In the genomic region with DNA sequence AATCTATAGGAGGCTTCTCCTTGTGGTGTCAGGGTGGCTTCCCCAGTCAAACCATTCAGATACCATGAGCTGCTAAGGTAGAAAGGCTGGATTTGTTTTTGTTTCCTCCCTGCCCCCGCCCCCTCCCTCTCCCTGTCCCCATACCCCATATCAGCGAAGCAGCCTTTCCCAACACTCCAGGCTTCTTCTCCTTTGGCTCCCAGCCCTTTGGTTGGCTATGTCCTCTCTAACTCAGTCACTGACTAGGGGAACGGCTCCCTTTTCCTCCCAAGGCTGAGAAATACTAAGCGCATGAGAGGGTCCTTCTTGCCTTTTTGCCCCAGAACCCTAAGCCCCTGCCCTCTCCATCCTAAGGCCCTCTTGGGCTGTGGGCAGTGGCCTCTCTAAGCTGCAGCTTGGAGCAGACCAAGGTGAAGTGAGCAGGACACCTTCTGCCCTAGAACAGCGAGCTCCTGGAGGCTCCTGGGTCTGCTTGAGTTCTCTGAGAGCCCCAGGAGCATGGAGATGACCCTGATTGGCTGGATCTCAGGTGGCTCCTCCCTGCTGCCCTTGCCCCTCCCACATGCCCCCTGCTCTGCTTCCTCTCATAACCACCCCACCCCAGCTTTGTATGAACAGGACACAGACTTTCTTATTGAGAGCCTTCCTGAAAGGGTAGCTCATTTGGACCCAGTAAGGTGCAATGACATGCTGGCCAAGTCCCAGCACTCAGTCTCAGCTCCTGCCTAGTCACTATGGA, we compare ENCODE assay signal across 22 mouse cellular contexts.
DNase-seq lines count a peak whose midpoint lies in the region; ATAC-seq and TF ChIP-seq lines count a peak whose summit lies in the region.
"Had no signal": no experiment of that assay in that cellular context is flagged by ENCODE, and none has a peak within 500 bp of the region (broad histone marks: within the 10 kb centered on the region; RNA-seq: fewer than 3 reads in every experiment).

No protein-coding gene starts in this region.

- H3K4me2 ChIP-seq in heart, embryonic 14.5 days (ENCODE audit: low read length) = no peak overlapping the region
- no peak overlapping the region for H3K4me2 ChIP-seq in heart, embryonic 11.5 days
- H3K4me2 ChIP-seq in forebrain, embryonic 16.5 days (ENCODE audit: low read length) = no peak overlapping the region
- no peak overlapping the region for H3K4me2 ChIP-seq in midbrain, embryonic 13.5 days (replicated peaks)
- H3K4me2 ChIP-seq: heart, embryonic 13.5 days; hindbrain, embryonic 14.5 days; neural tube, embryonic 15.5 days had no signal

- TF ChIP-seq CTCF in E14TG2a.4 (conservative IDR thresholded peaks at IDR 0.05; ENCODE audit: low read length) = no peak

- H3K4me1 ChIP-seq in heart, embryonic 14.5 days (ENCODE audit: control insufficient read depth in 2 of 2, insufficient read depth in 2 of 2, low read length in 2 of 2) = 0 out of 4 replicates have a peak, but pooled peaks cover 0 to 2% of the 10 kb centered on the region in 2 experiments
- H3K4me1 ChIP-seq in heart, embryonic 11.5 days (ENCODE audit: control insufficient read depth, insufficient read depth, low read length) = no peaks in the 10 kb centered on the region
- peaks cover 47% of the 10 kb centered on the region for H3K4me1 ChIP-seq in E14TG2a.4 (replicated peaks; ENCODE audit: low read depth, low read length)
- peaks cover 30% of the 10 kb centered on the region for H3K4me1 ChIP-seq in forebrain, embryonic 16.5 days (replicated peaks; ENCODE audit: control insufficient read depth, insufficient read depth, low read length)
- peaks cover 38% of the 10 kb centered on the region for H3K4me1 ChIP-seq in midbrain, embryonic 13.5 days (replicated peaks)
- H3K4me1 ChIP-seq: heart, embryonic 13.5 days had no signal

- no peak overlapping the region for H3K9ac ChIP-seq in heart, embryonic 14.5 days (ENCODE audit: low read length)
- no peak overlapping the region for H3K9ac ChIP-seq in heart, embryonic 11.5 days (ENCODE audit: low read depth, low read length)
- H3K9ac ChIP-seq in forebrain, embryonic 16.5 days (replicated peaks; ENCODE audit: low read depth, low read length) = no peak overlapping the region
- no peak overlapping the region for H3K9ac ChIP-seq in midbrain, embryonic 13.5 days (replicated peaks)
- H3K9ac ChIP-seq: heart, embryonic 13.5 days; hindbrain, embryonic 14.5 days; neural tube, embryonic 15.5 days had no signal

- peak; percentile 70 for DNase-seq in R1 (ENCODE audit: low read depth, low spot score)
- no peak for DNase-seq in ovary, postnatal 10 days (ENCODE audit: low spot score)
- DNase-seq in gastrocnemius, adult 8-10 months (ENCODE audit: low spot score in 2 of 2) = no peak
- DNase-seq: adrenal gland, postnatal 25 days; cerebellum, adult 18-20 months; cerebellum, postnatal 36 days; gastrocnemius, postnatal 10 days; kidney, adult 8-10 months; kidney, postnatal 36 days; left cerebral cortex, postnatal 4 days; liver had no signal

- 62% methylated on average over 5 of the region's 5 CpGs for whole genome bisulfite sequencing in heart, embryonic 14.5 days
- WGBS in heart, embryonic 11.5 days (ENCODE audit: insufficient replicate concordance) = 68% methylated on average over 5 of the region's 5 CpGs
- WGBS in forebrain, embryonic 16.5 days = 69% methylated on average over 5 of the region's 5 CpGs
- WGBS in midbrain, embryonic 13.5 days = 77% methylated on average over 5 of the region's 5 CpGs

- H3K36me3 ChIP-seq in heart, embryonic 14.5 days (ENCODE audit: control insufficient read depth, insufficient read depth, low read length) = no peaks in the 10 kb centered on the region
- no peaks in the 10 kb centered on the region for H3K36me3 ChIP-seq in heart, embryonic 11.5 days (ENCODE audit: control insufficient read depth, insufficient read depth, low read length)
- H3K36me3 ChIP-seq in E14TG2a.4 (ENCODE audit: insufficient read depth, low read length) = no peaks in the 10 kb centered on the region
- no peaks in the 10 kb centered on the region for H3K36me3 ChIP-seq in forebrain, embryonic 16.5 days (ENCODE audit: control insufficient read depth, insufficient read depth)
- H3K36me3 ChIP-seq in midbrain, embryonic 13.5 days = no peaks in the 10 kb centered on the region
- H3K36me3 ChIP-seq: neural tube, embryonic 15.5 days had no signal

- 0 out of 2 replicates have a peak, but pooled peaks have one; percentile 8 for ATAC-seq in heart, embryonic 14.5 days (ENCODE audit: insufficient number of reproducible peaks, insufficient read depth, low FRiP score, low read depth)
- ATAC-seq in heart, embryonic 11.5 days (replicated peaks; ENCODE audit: insufficient number of reproducible peaks, low FRiP score, low TSS enrichment) = no peak
- 0 out of 2 replicates have a peak, but pooled peaks have one; percentile 19 for ATAC-seq in forebrain, embryonic 16.5 days
- ATAC-seq in midbrain, embryonic 13.5 days = no peak
- ATAC-seq: activated CD4-positive, CD25-positive, alpha-beta regulatory T cell, adult 4 months; lung, postnatal 0 days; midbrain, embryonic 16.5 days had no signal

- no peak overlapping the region for H3K4me3 ChIP-seq in heart, embryonic 14.5 days (ENCODE audit: control insufficient read depth in 1 of 2, insufficient read depth in 1 of 2, low read depth in 1 of 2, low read length in 2 of 2)
- H3K4me3 ChIP-seq in heart, embryonic 11.5 days (ENCODE audit: low read depth, low read length) = no peak overlapping the region
- H3K4me3 ChIP-seq in E14TG2a.4 (replicated peaks; ENCODE audit: low read length) = peak overlapping the region; percentile 65
- H3K4me3 ChIP-seq in forebrain, embryonic 16.5 days (replicated peaks; ENCODE audit: low read length) = no peak overlapping the region
- no peak overlapping the region for H3K4me3 ChIP-seq in midbrain, embryonic 13.5 days (replicated peaks)
- H3K4me3 ChIP-seq: heart, embryonic 13.5 days; neural tube, embryonic 15.5 days had no signal

- H3K27me3 ChIP-seq in heart, embryonic 14.5 days (ENCODE audit: control insufficient read depth, insufficient read depth, low read length) = no peaks in the 10 kb centered on the region
- H3K27me3 ChIP-seq in heart, embryonic 11.5 days (ENCODE audit: control insufficient read depth, insufficient read depth, low read length) = no peaks in the 10 kb centered on the region; the same call in 1 of the 2 replicates
- H3K27me3 ChIP-seq in E14TG2a.4 (ENCODE audit: insufficient read depth, low read length) = peaks cover 3% of the 10 kb centered on the region; the same call in 1 of the 2 replicates
- H3K27me3 ChIP-seq in forebrain, embryonic 16.5 days (replicated peaks; ENCODE audit: control insufficient read depth, insufficient read depth, low read length) = no peaks in the 10 kb centered on the region
- no peaks in the 10 kb centered on the region for H3K27me3 ChIP-seq in midbrain, embryonic 13.5 days
- H3K27me3 ChIP-seq: heart, embryonic 13.5 days; neural tube, embryonic 15.5 days had no signal

- H3K9me3 ChIP-seq in heart, embryonic 14.5 days (ENCODE audit: control insufficient read depth, low read length) = no peaks in the 10 kb centered on the region
- no peaks in the 10 kb centered on the region for H3K9me3 ChIP-seq in heart, embryonic 11.5 days (replicated peaks; ENCODE audit: control insufficient read depth, low read length)
- H3K9me3 ChIP-seq in E14TG2a.4 (ENCODE audit: low read length) = no peaks in the 10 kb centered on the region
- no peaks in the 10 kb centered on the region for H3K9me3 ChIP-seq in forebrain, embryonic 16.5 days (ENCODE audit: control insufficient read depth, low read length)
- no peaks in the 10 kb centered on the region for H3K9me3 ChIP-seq in midbrain, embryonic 13.5 days
- H3K9me3 ChIP-seq: heart, embryonic 13.5 days; neural tube, embryonic 15.5 days had no signal

- no peak overlapping the region for H3K27ac ChIP-seq in heart, embryonic 14.5 days (replicated peaks in 1 of 2; ENCODE audit: control insufficient read depth in 1 of 2, insufficient read depth in 1 of 2, low read depth in 2 of 2, low read length in 2 of 2)
- no peak overlapping the region for H3K27ac ChIP-seq in heart, embryonic 11.5 days (ENCODE audit: low read depth, low read length)
- H3K27ac ChIP-seq in forebrain, embryonic 16.5 days (ENCODE audit: low read length) = no peak overlapping the region
- H3K27ac ChIP-seq in midbrain, embryonic 13.5 days = no peak overlapping the region
- H3K27ac ChIP-seq: heart, embryonic 13.5 days; hindbrain, embryonic 14.5 days; neural tube, embryonic 15.5 days had no signal

Comparison
In these comparisons a context has a peak if more than half of its experiments do, and no peak if none do; other contexts are left out.
1. ATAC-seq: peak in heart, embryonic 14.5 days (single experiment) and forebrain, embryonic 16.5 days (single experiment); none in heart, embryonic 11.5 days (single experiment) and midbrain, embryonic 13.5 days (single experiment).